Mouse (Mus musculus) hindbrain, embryonic 10.5 days (tissue): Measurements from ENCODE around the gene Adcy10. TPM values are rescaled to one million over a fixed set of nuclear protein-coding genes. Genes with fewer than 3 reads are reported as not detected.

ENCODE experiments used
- DNase-seq: peaks from one replicate; pipeline ENCODE4 v3.0.0-alpha.2; 2017; ENCODE audit warnings: low spot score
- H3K27ac ChIP-seq: fragments of 300-500 bp; sonication (generic); 2 replicates; pipeline ENCODE4 v1.5.1; 2016; ENCODE audit warnings: mild to moderate bottlenecking, moderate library complexity
- H3K27me3 ChIP-seq: fragments of 300-500 bp; sonication (generic); 2 replicates; pipeline ENCODE4 v1.6.1; 2016; ENCODE audit warnings: mild to moderate bottlenecking; ENCODE audit not compliant: poor library complexity, insufficient read depth, severe bottlenecking
- H3K36me3 ChIP-seq: fragments of 300-500 bp; sonication (generic); 2 replicates; pipeline ENCODE4 v1.6.1; 2016; ENCODE audit warnings: mild to moderate bottlenecking, moderate library complexity
- H3K4me1 ChIP-seq: fragments of 300-500 bp; sonication (generic); replicated peaks from 2 replicates; pipeline ENCODE4 v1.6.1; 2016; ENCODE audit warnings: mild to moderate bottlenecking
- H3K4me3 ChIP-seq: fragments of 300-500 bp; sonication (generic); 2 replicates; pipeline ENCODE4 v1.5.1; 2016; ENCODE audit warnings: mild to moderate bottlenecking, moderate library complexity
- H3K9me3 ChIP-seq: fragments of 300-500 bp; sonication (generic); 2 replicates; pipeline ENCODE4 v1.6.1; 2016; ENCODE audit warnings: mild to moderate bottlenecking, moderate library complexity
- WGBS: fragments of 180-500 bp; shearing (Covaris S2); methylation state at CpG from one replicate; pipeline ENCODE4 v1.1.7; 2016; 5-methylcytosine and 5-hydroxymethylcytosine counted together
- polyA plus RNA-seq: library from polyadenylated mRNA; unstranded; fragments of >200 nt; fragmentation: Nextera tagmentation; extraction: Ambion mirVana; gene quantifications from 2 replicates; pipeline ENCODE4 v1.2.1, GENCODE M21; 2016

Gene Adcy10
- polyA plus RNA-seq, 1 experiment from 2014 or later, result not detected

DNA sequence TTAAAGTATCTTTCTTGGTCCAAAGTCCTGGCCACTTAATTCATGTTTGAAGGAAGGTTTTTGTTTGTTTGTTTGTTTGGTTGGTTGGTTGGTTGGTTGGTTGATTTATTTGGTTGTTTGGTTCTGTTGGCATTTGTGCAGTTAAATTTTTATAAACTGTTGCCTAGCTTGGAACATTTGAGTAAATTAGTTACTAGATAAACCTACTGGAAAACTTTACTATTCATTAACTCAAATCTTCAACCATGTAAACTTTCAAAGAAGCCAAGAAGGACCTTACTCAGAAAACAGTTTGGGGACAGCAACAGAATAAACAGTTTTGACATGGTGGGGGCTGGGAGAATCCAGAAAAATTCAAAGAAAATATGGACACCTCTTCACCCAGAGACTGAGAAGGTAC, 16.0 kb upstream of the Adcy10 start:
- no peaks in the 10 kb centered on the region for H3K4me1 ChIP-seq
- H3K9me3 ChIP-seq, result no peaks in the 10 kb centered on the region
- no peaks in the 10 kb centered on the region for H3K36me3 ChIP-seq
- H3K4me3 ChIP-seq, result no peak overlapping the region
- H3K27ac ChIP-seq, result no peak overlapping the region
- H3K27me3 ChIP-seq, result no peaks in the 10 kb centered on the region
- no peak for DNase-seq

DNA sequence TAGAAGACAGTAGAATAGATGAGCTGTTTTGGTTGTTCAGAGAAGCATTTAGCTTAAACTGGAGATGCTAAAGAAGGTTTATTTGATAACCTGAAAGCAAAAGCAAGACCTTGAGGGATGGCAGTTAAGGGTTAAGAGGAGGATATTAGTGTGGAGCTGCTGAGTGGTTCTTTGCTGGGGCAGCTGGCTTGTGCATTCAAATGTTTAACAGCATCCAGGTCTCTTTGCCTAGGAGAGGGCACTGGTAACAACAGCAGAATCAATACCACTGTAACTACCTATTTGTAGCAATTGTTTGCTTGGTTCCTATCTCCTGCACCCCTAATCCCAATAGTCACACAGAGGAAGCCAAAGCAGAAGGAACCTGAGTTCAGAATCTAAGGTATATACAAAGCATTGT, 15.3 kb upstream of the Adcy10 start:
- Histone ChIP-seq H3K36me3 (no peaks in the 10 kb centered on the region), H3K4me1 (no peaks in the 10 kb centered on the region), H3K9me3 (no peaks in the 10 kb centered on the region), H3K4me3 (no peak overlapping the region), H3K27ac (no peak overlapping the region), H3K27me3 (no peaks in the 10 kb centered on the region)
- no peak for DNase-seq

DNA sequence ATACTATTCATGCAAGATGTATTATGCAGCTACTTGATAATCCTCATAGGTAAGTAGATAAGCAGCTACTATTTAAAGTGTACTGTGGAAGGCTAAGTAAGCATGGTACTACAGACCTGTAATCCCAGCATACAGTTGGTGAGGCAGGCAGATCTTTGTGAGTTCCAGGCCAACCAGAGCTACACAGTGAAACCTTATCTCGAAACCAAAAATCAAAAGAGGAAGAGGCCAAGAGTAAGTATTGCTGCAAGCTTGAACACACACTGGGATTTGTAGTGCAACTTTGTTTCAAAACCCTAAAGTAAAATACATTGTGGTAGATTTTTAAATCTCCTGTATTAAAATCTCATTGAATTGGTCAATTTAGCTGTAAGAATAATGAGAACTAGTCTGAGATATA, 13.5 kb upstream of the Adcy10 start:
- Histone ChIP-seq H3K36me3 (no peaks in the 10 kb centered on the region), H3K27me3 (no peaks in the 10 kb centered on the region), H3K9me3 (no peaks in the 10 kb centered on the region), H3K27ac (no peak overlapping the region), H3K4me3 (no peak overlapping the region), H3K4me1 (no peaks in the 10 kb centered on the region)
- no peak for DNase-seq
- WGBS, result 84% methylated on average over 1 of the region's 1 CpGs

DNA sequence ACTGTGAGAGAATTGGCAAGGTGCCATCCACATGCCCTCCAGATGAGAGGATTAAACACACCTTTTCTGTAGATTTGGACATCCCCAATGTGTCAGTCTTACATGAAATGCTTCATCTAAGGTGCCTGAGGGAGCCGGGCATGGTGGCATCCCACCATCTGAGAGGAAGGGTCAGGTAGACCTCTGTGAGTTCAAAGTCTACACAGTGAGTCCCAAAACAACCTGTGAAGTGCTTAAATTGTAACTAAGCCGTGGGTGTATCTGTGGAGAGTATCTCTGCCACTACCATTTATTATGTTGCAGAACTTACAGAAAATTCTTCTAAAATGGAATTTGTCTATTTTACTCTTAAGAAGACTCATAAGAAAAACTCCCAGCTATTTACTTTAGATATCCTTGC, 1.1 kb downstream of the Adcy10 start:
- Histone ChIP-seq H3K4me1 (no peaks in the 10 kb centered on the region), H3K9me3 (no peaks in the 10 kb centered on the region), H3K27me3 (no peaks in the 10 kb centered on the region), H3K27ac (no peak overlapping the region), H3K4me3 (no peak overlapping the region), H3K36me3 (no peaks in the 10 kb centered on the region)
- no peak for DNase-seq
- WGBS, result 87% methylated on average over 2 of the region's 2 CpGs

DNA sequence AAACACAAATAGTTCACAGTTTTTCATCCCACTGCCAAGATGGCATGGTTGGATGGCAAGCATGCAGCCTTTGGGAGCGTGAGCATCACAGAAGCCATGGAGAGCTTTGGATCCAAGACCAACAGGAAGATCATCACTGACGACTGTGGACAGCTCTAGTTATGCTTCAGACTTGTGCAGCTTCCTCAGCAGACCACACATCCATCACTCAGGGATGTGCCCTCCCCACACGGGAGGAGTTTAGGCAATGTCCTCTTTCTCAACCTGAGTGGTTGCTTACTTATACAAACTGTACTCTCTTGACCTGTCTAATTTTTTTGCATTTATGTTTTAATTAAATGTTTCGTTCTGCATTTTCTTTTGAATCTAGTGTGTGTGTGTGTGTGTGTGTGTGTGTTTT, 4.2 kb downstream of the Adcy10 start:
- H3K9me3 ChIP-seq, result no peaks in the 10 kb centered on the region
- DNase-seq, result no peak
- H3K4me3 ChIP-seq, result no peak overlapping the region
- no peak overlapping the region for H3K27ac ChIP-seq
- no peaks in the 10 kb centered on the region for H3K4me1 ChIP-seq
- no peaks in the 10 kb centered on the region for H3K27me3 ChIP-seq
- 82% methylated on average over 4 of the region's 4 CpGs for WGBS
- no peaks in the 10 kb centered on the region for H3K36me3 ChIP-seq

DNA sequence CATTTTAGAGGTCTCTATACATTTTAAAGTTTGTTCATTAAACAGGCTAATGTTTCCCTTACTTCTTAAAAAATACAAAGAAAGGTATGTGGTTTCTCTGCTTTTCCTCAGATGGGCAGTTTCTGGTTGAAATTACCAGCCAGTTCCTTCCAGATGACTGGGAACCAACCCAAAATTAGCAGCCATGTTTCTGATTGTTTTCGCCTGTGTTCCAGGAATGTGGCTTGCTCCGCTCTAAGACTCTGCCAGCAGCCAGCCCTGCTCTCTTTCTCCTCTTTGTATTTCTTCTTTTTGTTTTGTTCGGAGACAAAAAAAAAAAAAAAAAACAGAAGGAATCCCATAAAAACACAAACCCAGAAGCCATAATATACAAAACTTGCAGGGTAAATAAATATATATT, 13.9 kb downstream of the Adcy10 start:
- no peaks in the 10 kb centered on the region for H3K27me3 ChIP-seq
- no peak overlapping the region for H3K27ac ChIP-seq
- H3K4me3 ChIP-seq, result no peak overlapping the region
- WGBS, result 55% methylated on average over 3 of the region's 3 CpGs
- no peaks in the 10 kb centered on the region for H3K9me3 ChIP-seq
- DNase-seq, result no peak
- H3K36me3 ChIP-seq, result no peaks in the 10 kb centered on the region
- peaks cover 7% of the 10 kb centered on the region; the same call in 1 of the 2 replicates for H3K4me1 ChIP-seq

DNA sequence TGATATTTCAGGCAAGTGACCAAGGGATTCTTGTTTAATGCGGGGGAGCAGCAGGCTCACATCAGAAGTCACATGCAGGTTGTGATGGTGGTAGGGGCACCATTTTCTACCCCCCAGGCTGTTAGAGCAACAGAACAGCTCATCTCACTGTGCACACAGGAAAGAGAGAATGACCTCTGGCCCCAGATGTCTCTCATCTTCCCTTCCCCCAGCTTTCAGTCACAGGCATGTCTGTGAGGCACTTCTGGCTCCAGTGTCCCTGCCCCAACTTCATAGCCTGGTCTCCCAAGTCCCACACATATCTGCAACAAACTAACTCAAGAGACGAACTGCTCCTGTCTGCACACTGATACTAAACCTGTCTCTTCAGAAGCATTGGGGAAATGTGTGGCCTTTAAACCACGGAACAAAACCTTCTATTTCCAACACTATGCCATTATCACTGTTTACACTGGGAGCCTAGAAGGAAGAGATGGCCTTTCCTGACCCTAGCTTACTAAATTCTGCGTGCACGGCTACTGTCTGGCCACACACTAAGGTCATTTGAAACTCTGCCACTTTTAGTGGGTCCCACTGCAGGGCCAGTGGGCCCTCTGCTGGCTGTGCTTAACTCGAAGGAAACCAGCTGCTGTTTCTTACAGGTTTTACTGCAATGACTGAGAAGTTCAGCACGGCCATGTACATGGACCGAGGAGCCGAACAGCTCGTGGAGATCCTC, 18.5 kb downstream of the Adcy10 start:
- H3K4me1 ChIP-seq, result peaks cover 7% of the 10 kb centered on the region; the same call in 1 of the 2 replicates
- H3K36me3 ChIP-seq, result no peaks in the 10 kb centered on the region
- peak; percentile 35 for DNase-seq
- 55% methylated on average over 10 of the region's 10 CpGs for whole genome bisulfite sequencing
- H3K27ac ChIP-seq, result no peak overlapping the region
- no peak overlapping the region for H3K4me3 ChIP-seq
- H3K9me3 ChIP-seq, result no peaks in the 10 kb centered on the region
- no peaks in the 10 kb centered on the region for H3K27me3 ChIP-seq

DNA sequence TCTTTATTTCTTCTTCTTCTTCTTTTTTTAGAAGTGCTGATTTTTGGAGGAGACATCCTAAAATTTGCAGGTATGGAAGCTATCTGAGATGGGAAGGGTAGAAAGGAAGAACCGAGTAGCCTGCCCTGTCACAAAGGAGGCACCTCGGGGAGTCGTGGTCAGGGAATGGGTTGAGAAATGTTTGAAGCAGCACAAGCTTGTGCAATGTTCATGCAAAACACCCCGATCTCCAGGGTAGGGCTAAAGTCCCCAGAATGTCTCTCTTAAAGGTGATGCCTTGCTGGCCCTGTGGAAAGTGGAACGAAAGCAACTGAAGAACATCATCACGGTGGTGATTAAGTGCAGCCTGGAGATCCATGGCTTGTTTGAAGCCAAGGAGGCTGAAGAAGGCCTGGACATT, 21.3 kb downstream of the Adcy10 start:
- WGBS, result 87% methylated on average over 6 of the region's 6 CpGs
- Histone ChIP-seq H3K27me3 (no peaks in the 10 kb centered on the region), H3K9me3 (no peaks in the 10 kb centered on the region), H3K4me3 (no peak overlapping the region), H3K27ac (no peak overlapping the region), H3K36me3 (no peaks in the 10 kb centered on the region), H3K4me1 (peaks cover 7% of the 10 kb centered on the region; the same call in 1 of the 2 replicates)
- DNase-seq, result no peak

DNA sequence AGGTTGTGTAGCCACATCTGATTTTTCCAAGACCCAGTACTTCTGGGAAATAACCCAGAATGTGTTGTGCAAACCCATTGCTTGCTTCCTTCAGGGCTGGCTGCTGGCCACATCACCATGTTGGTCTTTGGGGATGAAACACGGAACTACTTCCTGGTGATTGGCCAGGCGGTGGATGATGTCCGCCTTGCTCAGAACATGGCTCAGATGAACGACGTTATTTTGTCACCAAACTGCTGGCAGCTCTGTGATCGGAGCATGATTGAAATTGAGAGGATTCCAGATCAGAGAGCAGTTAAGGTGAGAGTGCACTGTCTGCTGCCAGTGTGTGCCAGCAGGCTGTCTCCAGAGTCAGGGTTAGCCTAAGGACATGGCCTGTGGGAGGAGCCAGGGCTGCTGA, 25.2 kb downstream of the Adcy10 start:
- Histone ChIP-seq H3K9me3 (no peaks in the 10 kb centered on the region), H3K27ac (no peak overlapping the region), H3K27me3 (no peaks in the 10 kb centered on the region), H3K4me3 (no peak overlapping the region), H3K4me1 (no peaks in the 10 kb centered on the region), H3K36me3 (no peaks in the 10 kb centered on the region)
- WGBS, result 89% methylated on average over 6 of the region's 6 CpGs
- DNase-seq, result no peak

DNA sequence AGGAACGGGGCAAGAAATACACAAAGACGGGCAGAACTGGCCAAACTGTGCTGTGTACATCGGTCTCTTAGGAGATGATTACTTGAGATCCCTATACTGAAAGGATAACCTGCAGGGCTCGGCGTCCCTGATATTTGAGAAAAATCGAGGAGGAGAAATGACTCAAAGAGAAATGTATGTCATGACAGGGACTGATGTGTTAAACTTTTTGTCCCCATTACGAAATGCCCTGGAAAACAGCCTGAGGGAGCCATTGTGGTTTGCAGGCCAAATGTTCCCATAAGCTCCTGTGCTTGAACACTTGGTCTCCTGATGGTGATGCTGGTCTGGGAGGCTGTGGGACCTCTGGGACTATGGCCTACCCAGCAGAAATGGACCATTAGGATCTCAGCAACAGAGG, 35.7 kb downstream of the Adcy10 start:
- Histone ChIP-seq H3K27ac (no peak overlapping the region), H3K27me3 (no peaks in the 10 kb centered on the region), H3K9me3 (no peaks in the 10 kb centered on the region), H3K4me3 (no peak overlapping the region), H3K36me3 (no peaks in the 10 kb centered on the region), H3K4me1 (no peaks in the 10 kb centered on the region)
- no peak for DNase-seq
- 89% methylated on average over 7 of the region's 7 CpGs for WGBS

DNA sequence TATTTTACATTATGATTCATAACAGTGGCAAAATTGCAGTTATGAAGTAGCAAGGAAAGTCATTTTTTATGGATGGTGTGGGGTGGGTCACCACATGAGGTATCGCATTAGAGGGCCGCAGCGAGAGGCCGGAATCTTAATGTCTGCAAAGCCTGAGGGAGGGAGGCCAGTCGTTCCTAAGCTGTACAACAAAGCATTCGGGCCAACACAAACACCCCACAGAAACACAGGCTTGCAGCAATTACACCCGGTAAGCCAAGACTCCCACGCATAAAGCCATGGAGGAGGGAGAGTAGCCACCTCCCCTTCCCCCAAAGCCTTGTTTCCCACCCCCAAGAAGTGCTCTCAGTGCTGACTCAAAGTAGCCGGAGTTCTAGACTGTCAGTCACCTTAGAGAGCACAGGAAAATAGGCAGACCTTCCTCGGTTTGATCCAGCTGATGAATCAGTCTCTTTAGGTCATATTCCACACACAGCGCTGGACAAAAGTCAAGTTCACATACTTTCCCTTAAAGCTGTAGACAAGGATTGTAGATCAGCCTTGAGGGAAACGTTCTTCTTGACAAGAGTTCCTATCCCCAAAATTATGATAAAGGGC, 51.2 kb downstream of the Adcy10 start:
- WGBS, result 79% methylated on average over 12 of the region's 12 CpGs
- no peak overlapping the region for H3K4me3 ChIP-seq
- no peaks in the 10 kb centered on the region for H3K9me3 ChIP-seq
- H3K36me3 ChIP-seq, result no peaks in the 10 kb centered on the region
- H3K27me3 ChIP-seq, result no peaks in the 10 kb centered on the region
- H3K4me1 ChIP-seq, result no peaks in the 10 kb centered on the region
- DNase-seq, result no peak
- no peak overlapping the region for H3K27ac ChIP-seq

DNA sequence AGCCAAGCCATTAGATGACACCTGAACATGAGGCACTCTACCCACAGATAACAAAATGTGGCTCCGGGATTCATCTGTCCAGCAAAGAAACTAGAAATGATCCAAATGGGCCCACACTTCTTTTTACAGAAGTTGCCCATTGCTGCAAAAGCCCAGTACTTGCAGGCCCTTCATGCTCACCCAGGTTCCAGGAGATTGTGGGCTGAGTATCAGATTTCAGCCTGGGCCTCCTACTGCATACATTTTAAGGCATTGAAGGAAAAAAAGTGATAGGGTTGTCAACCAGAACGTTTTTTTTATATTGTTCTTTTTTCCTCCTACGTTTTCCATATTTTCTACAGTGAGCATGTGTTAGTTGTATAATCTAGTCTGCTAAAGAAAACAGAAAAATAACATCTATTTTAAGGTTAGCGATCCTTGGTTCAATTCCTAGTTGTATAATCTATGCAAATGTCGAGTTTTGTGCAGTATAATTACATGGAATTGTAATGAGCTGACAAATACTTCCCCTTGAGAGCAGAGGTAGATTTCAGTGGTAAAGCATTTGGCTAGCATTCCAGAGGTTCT, 52.3 kb downstream of the Adcy10 start:
- no peak overlapping the region for H3K4me3 ChIP-seq
- no peak overlapping the region for H3K27ac ChIP-seq
- H3K36me3 ChIP-seq, result no peaks in the 10 kb centered on the region
- H3K4me1 ChIP-seq, result no peaks in the 10 kb centered on the region
- no peaks in the 10 kb centered on the region for H3K27me3 ChIP-seq
- H3K9me3 ChIP-seq, result no peaks in the 10 kb centered on the region
- DNase-seq, result no peak
- WGBS, result 74% methylated on average over 5 of the region's 5 CpGs

DNA sequence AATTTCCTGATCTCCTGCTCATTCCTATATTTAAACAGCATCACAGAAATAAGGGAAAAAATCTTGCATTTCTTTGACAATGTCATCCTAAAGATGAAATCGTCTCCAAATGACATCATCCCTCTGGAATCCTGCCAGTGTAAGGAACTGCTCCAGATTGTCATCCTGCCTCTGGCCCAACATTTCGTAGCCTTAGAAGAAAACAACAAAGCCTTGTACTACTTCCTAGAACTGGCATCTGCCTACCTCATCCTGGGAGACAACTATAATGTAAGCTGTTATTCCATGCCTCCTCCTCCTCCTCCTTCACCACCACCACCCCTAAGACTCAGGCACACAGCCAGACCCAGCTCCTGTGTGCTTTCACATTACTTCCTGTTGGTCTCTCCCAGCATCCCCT, 71.7 kb downstream of the Adcy10 start:
- Histone ChIP-seq H3K27ac (no peak overlapping the region), H3K4me1 (no peaks in the 10 kb centered on the region), H3K9me3 (peaks cover 5% of the 10 kb centered on the region; the same call in 1 of the 2 replicates), H3K36me3 (no peaks in the 10 kb centered on the region), H3K4me3 (no peak overlapping the region), H3K27me3 (no peaks in the 10 kb centered on the region)
- 77% methylated on average over 2 of the region's 2 CpGs for WGBS
- DNase-seq, result no peak
